In genomic region chr10:22699487-22700335, GRCm38 (mm10) we compare ENCODE assay signal across 12 mouse cellular contexts. TPM values are rescaled to one million over a fixed set of nuclear protein-coding genes. Genes with fewer than 3 reads are reported as not detected.
DNase-seq lines count a peak whose midpoint lies in the region; ATAC-seq and TF ChIP-seq lines count a peak whose summit lies in the region.
"Had no signal": no experiment of that assay in that cellular context is flagged by ENCODE, and none has a peak within 500 bp of the region (broad histone marks: within the 10 kb centered on the region; RNA-seq: fewer than 3 reads in every experiment).

No protein-coding gene starts in this region.

- no peak for ATAC-seq in hindbrain, postnatal 0 days

- no peak for TF ChIP-seq RAD21 in CH12.LX (IDR thresholded peaks at IDR 0.05; ENCODE audit: low read depth, low read length)
- TF ChIP-seq RAD21 in MEL (IDR thresholded peaks at IDR 0.05; ENCODE audit: low read depth, low read length), result no peak

- peaks cover 48% of the 10 kb centered on the region for H3K36me3 ChIP-seq in hindbrain, embryonic 10.5 days
- peaks cover 6% of the 10 kb centered on the region; the same call in 1 of the 2 replicates for H3K36me3 ChIP-seq in hindbrain, postnatal 0 days (ENCODE audit: insufficient read depth, low read length)
- H3K36me3 ChIP-seq in CH12.LX (replicated peaks in 1 of 2; ENCODE audit: control insufficient read depth in 1 of 2, insufficient read depth in 1 of 2, low read length in 1 of 2) (peaks cover 12 to 38% of the 10 kb centered on the region in 2 experiments), MEL (ENCODE audit: control insufficient read depth in 1 of 2, insufficient read depth in 2 of 2, low read length in 2 of 2) (peaks cover 2% of the 10 kb centered on the region in 2 experiments; a peak in 1 of 4 replicates)
- peaks cover 45% of the 10 kb centered on the region for H3K36me3 ChIP-seq in megakaryocyte, embryonic 14.5 days (replicated peaks; ENCODE audit: low read length)

- TF ChIP-seq EP300 in CH12.LX (IDR thresholded peaks at IDR 0.05; ENCODE audit: low read length) (no peak), MEL (IDR thresholded peaks at IDR 0.05; ENCODE audit: low read depth in 1 of 2, low read length in 2 of 2) (no peak)

- H3K27me3 ChIP-seq in hindbrain, embryonic 10.5 days (ENCODE audit: insufficient read depth, poor library complexity, severe bottlenecking), result no peaks in the 10 kb centered on the region
- no peaks in the 10 kb centered on the region for H3K27me3 ChIP-seq in hindbrain, postnatal 0 days (ENCODE audit: insufficient read depth, low read length)
- no peaks in the 10 kb centered on the region for H3K27me3 ChIP-seq in CH12.LX (replicated peaks)
- no peaks in the 10 kb centered on the region for H3K27me3 ChIP-seq in MEL (ENCODE audit: control insufficient read depth in 1 of 2, insufficient read depth in 2 of 2, low read length in 2 of 2)
- H3K27me3 ChIP-seq in megakaryocyte, embryonic 14.5 days (replicated peaks), result no peaks in the 10 kb centered on the region
- H3K27me3 ChIP-seq: hindbrain, embryonic 13.5 days had no signal

- no peak overlapping the region for H3K4me2 ChIP-seq in hindbrain, postnatal 0 days (ENCODE audit: low read depth, low read length)
- no peak overlapping the region for H3K4me2 ChIP-seq in CH12.LX (ENCODE audit: insufficient read depth, low read depth, poor library complexity, severe bottlenecking)
- H3K4me2 ChIP-seq: hindbrain, embryonic 13.5 days; liver, embryonic 11.5 days had no signal

- TF ChIP-seq CTCF in hindbrain, postnatal 0 days (IDR thresholded peaks at IDR 0.05; ENCODE audit: low read depth), result no peak
- no peak for TF ChIP-seq CTCF in CH12.LX (conservative IDR thresholded peaks at IDR 0.05 in 1 of 2, IDR thresholded peaks at IDR 0.05 in 1 of 2; ENCODE audit: low read depth in 2 of 2, low read length in 2 of 2)
- no peak for TF ChIP-seq CTCF in MEL (IDR thresholded peaks at IDR 0.05 in 2 of 3, conservative IDR thresholded peaks at IDR 0.05 in 1 of 3; ENCODE audit: control insufficient read depth in 1 of 3, insufficient read depth in 1 of 3, low read depth in 2 of 3, low read length in 3 of 3, poor library complexity in 1 of 3, severe bottlenecking in 1 of 3)

- peaks cover 5% of the 10 kb centered on the region; the same call in 1 of the 2 replicates for H3K4me1 ChIP-seq in hindbrain, embryonic 10.5 days (replicated peaks)
- H3K4me1 ChIP-seq in hindbrain, postnatal 0 days (ENCODE audit: insufficient read depth, low read length), result no peaks in the 10 kb centered on the region
- H3K4me1 ChIP-seq in CH12.LX (ENCODE audit: control insufficient read depth in 1 of 2, insufficient read depth in 2 of 2) (peaks cover 0 to 30% of the 10 kb centered on the region in 2 experiments; a peak in 3 of 4 replicates), MEL (ENCODE audit: control insufficient read depth in 1 of 2, insufficient read depth in 2 of 2, low read length in 2 of 2) (peaks cover 0 to 5% of the 10 kb centered on the region in 2 experiments; a peak in 2 of 4 replicates)
- H3K4me1 ChIP-seq in megakaryocyte, embryonic 14.5 days, result peaks cover 24% of the 10 kb centered on the region

- H3K27ac ChIP-seq in hindbrain, embryonic 10.5 days, result peak overlapping the region; percentile 18; the same call in 1 of the 2 replicates
- H3K27ac ChIP-seq in hindbrain, postnatal 0 days, result no peak overlapping the region
- H3K27ac ChIP-seq in CH12.LX (ENCODE audit: insufficient read depth, low read depth) (no peak overlapping the region), MEL (ENCODE audit: control insufficient read depth, low read depth, low read length) (no peak overlapping the region)
- H3K27ac ChIP-seq: hindbrain, embryonic 13.5 days had no signal

- H3K9me3 ChIP-seq in hindbrain, embryonic 10.5 days, result no peaks in the 10 kb centered on the region
- H3K9me3 ChIP-seq in hindbrain, postnatal 0 days (ENCODE audit: low read length), result no peaks in the 10 kb centered on the region
- H3K9me3 ChIP-seq in CH12.LX (replicated peaks; ENCODE audit: low read length) (no peaks in the 10 kb centered on the region), MEL (replicated peaks; ENCODE audit: insufficient read depth, low read length) (no peaks in the 10 kb centered on the region)
- H3K9me3 ChIP-seq in megakaryocyte, embryonic 14.5 days, result no peaks in the 10 kb centered on the region
- H3K9me3 ChIP-seq: hindbrain, embryonic 13.5 days had no signal

- no peak for TF ChIP-seq POLR2A in CH12.LX (IDR thresholded peaks at IDR 0.05; ENCODE audit: low read depth, low read length)
- TF ChIP-seq POLR2A in MEL (IDR thresholded peaks at IDR 0.05; ENCODE audit: control insufficient read depth in 1 of 2, insufficient read depth in 1 of 2, low read depth in 1 of 2, low read length in 2 of 2, poor library complexity in 1 of 2), result no peak

- no peak overlapping the region for H3K4me3 ChIP-seq in hindbrain, embryonic 10.5 days
- H3K4me3 ChIP-seq in hindbrain, postnatal 0 days (ENCODE audit: low read length), result no peak overlapping the region
- H3K4me3 ChIP-seq in CH12.LX (replicated peaks in 1 of 3; ENCODE audit: low read depth in 2 of 3, low read length in 2 of 3, poor library complexity in 1 of 3), result no peak overlapping the region
- no peak overlapping the region for H3K4me3 ChIP-seq in MEL (ENCODE audit: control insufficient read depth in 1 of 2, insufficient read depth in 1 of 2, low read depth in 2 of 2, low read length in 2 of 2)
- H3K4me3 ChIP-seq in megakaryocyte, embryonic 14.5 days (replicated peaks), result peak overlapping the region; percentile 14
- H3K4me3 ChIP-seq: hindbrain, embryonic 13.5 days had no signal

- no peak for DNase-seq in hindbrain, embryonic 10.5 days (ENCODE audit: low spot score)
- no peak for DNase-seq in hindbrain, postnatal 0 days (ENCODE audit: low spot score)
- DNase-seq in CH12.LX (ENCODE audit: extremely low read depth) (peak; percentile 18), MEL (ENCODE audit: low read depth, low spot score) (peak; percentile 62)
- no peak for DNase-seq in urinary bladder, adult 2 months (ENCODE audit: low spot score)
- no peak for DNase-seq in gastrocnemius, adult 8-10 months (ENCODE audit: low spot score in 2 of 2)
- DNase-seq in frontal cortex, postnatal 36 days (ENCODE audit: low spot score in 2 of 2), result no peak
- DNase-seq: layer of hippocampus, postnatal 36 days; lung, postnatal 10 days had no signal

- WGBS in hindbrain, embryonic 10.5 days, result 84% methylated on average over 19 of the region's 19 CpGs
- WGBS in hindbrain, postnatal 0 days, result 72% methylated on average over 19 of the region's 19 CpGs

- H3K9ac ChIP-seq in hindbrain, postnatal 0 days (replicated peaks; ENCODE audit: low read length), result no peak overlapping the region
- H3K9ac ChIP-seq in CH12.LX (ENCODE audit: insufficient read depth, low read depth), result no peak overlapping the region
- no peak overlapping the region for H3K9ac ChIP-seq in MEL (ENCODE audit: control insufficient read depth, low read depth, low read length, poor library complexity, severe bottlenecking)
- H3K9ac ChIP-seq: hindbrain, embryonic 13.5 days had no signal

- in situ Hi-C loops in CH12.LX (cut with MboI; ENCODE audit: low pct_ligation_motif_present, low pct_unique_long_range_greater_than_20kb, low sequenced_read_pairs), result no loop called here

- H3K79me2 ChIP-seq in CH12.LX (replicated peaks; ENCODE audit: control insufficient read depth, extremely low read depth, insufficient read depth, poor library complexity, severe bottlenecking), result no peaks in the 10 kb centered on the region
- no peaks in the 10 kb centered on the region for H3K79me2 ChIP-seq in MEL (ENCODE audit: control insufficient read depth, insufficient read depth, low read length, poor library complexity)

- dilution Hi-C loops in CH12.LX (cut with MboI; ENCODE audit: extremely low pct_ligation_motif_present, extremely low pct_unique_long_range_greater_than_20kb, low sequenced_read_pairs), result no loop called here

TF ChIP-seq in CH12.LX, 34 proteins besides CTCF, POLR2A, EP300 and RAD21 (continues in another document):
- TF ChIP-seq PAX5 (IDR thresholded peaks at IDR 0.05; ENCODE audit: low read length), result no peak
- TF ChIP-seq ZNF384 (IDR thresholded peaks at IDR 0.05; ENCODE audit: low read depth, low read length), result no peak
- TF ChIP-seq JUN (IDR thresholded peaks at IDR 0.05; ENCODE audit: insufficient read depth, low read depth, low read length), result no peak

TF ChIP-seq in MEL, 35 proteins besides CTCF, POLR2A, EP300 and RAD21:
- TF ChIP-seq ELF1 (IDR thresholded peaks at IDR 0.05; ENCODE audit: low read depth, low read length) (0 out of 2 replicates have a peak, but pooled peaks have one; percentile 12), NRF1 (IDR thresholded peaks at IDR 0.05; ENCODE audit: insufficient read depth, low read depth, low read length, poor library complexity, severe bottlenecking) (no peak), ZKSCAN1 (IDR thresholded peaks at IDR 0.05; ENCODE audit: low read depth, low read length) (no peak)
TF ChIP-seq in MEL: peak in this region for 1.

RNA-seq across cellular contexts. Expression of gene Tbpl1, which starts 32.0 kb away (rescaled TPM):
- polyA plus RNA-seq in hindbrain, embryonic 10.5 days (2016; fragmentation: Nextera tagmentation; extraction: Ambion mirVana), result 98.9 and 100 TPM in 2 replicates
- 30.1 and 39.6 TPM in 2 replicates for total RNA-seq in hindbrain, postnatal 0 days (2014; rRNA removed)
- 58.3 and 63.3 TPM in 2 replicates for polyA plus RNA-seq in hindbrain, postnatal 0 days (2015; fragmentation: Nextera tagmentation; extraction: Ambion mirVana)
- total RNA-seq in CH12.LX (2012; rRNA removed), result 34.6 and 37.9 TPM in 2 replicates
- total RNA-seq in CH12.LX (2014; rRNA removed), result 54.6 and 60.3 TPM in 2 replicates
- polyA plus RNA-seq in CH12.LX (2012; ENCODE audit: insufficient read length, low read depth), result 46.9 and 47.9 TPM in 2 replicates
- 36.6 and 47.1 TPM in 2 replicates for total RNA-seq in MEL (2012; rRNA removed)
- polyA plus RNA-seq in MEL (2012; ENCODE audit: insufficient read depth in 1 of 2, insufficient read length in 2 of 2, low read depth in 1 of 2, low replicate concordance in 2 of 2, missing spikeins in 1 of 2), result 10 to 100 TPM in 1 of 2 experiments, not detected in 1; 41.8 TPM
- polyA plus RNA-seq in megakaryocyte, embryonic 14.5 days (2012; ENCODE audit: insufficient read depth, low replicate concordance), result 26.5 and 32.7 TPM in 2 replicates
- polyA plus RNA-seq in urinary bladder, adult 2 months (2012; rRNA removed), result 32.4 and 36.6 TPM in 2 replicates
- total RNA-seq in gastrocnemius, adult 8-10 months (2022), result 10 to 100 TPM; 13.2 to 18.6 (median 16.8) TPM

RNA-seq across cellular contexts. Expression of gene Slc2a12, which starts 54.9 kb away (rescaled TPM):
- 1.9 and 2.0 TPM in 2 replicates for polyA plus RNA-seq in hindbrain, embryonic 10.5 days (2016; fragmentation: Nextera tagmentation; extraction: Ambion mirVana)
- 8.1 and 10.0 TPM in 2 replicates for total RNA-seq in hindbrain, postnatal 0 days (2014; rRNA removed)
- 7.9 and 8.5 TPM in 2 replicates for polyA plus RNA-seq in hindbrain, postnatal 0 days (2015; fragmentation: Nextera tagmentation; extraction: Ambion mirVana)
- total RNA-seq in CH12.LX (2012; rRNA removed) (0.13 and 0.25 TPM in 2 replicates), CH12.LX (2014; rRNA removed) (not detected in 2 replicates), MEL (2012; rRNA removed) (0.26 and 0.35 TPM in 2 replicates)
- polyA plus RNA-seq in CH12.LX (2012; ENCODE audit: insufficient read length, low read depth) (not detected in 2 replicates), MEL (2012; ENCODE audit: insufficient read depth in 1 of 2, insufficient read length in 2 of 2, low read depth in 1 of 2, low replicate concordance in 2 of 2, missing spikeins in 1 of 2) (under 1 TPM in 1 of 2 experiments, not detected in 1; 0.01 TPM)
- not detected in 2 replicates for polyA plus RNA-seq in megakaryocyte, embryonic 14.5 days (2012; ENCODE audit: insufficient read depth, low replicate concordance)
- polyA plus RNA-seq in urinary bladder, adult 2 months (2012; rRNA removed), result 9.4 and 12.5 TPM in 2 replicates
- 10 to 100 TPM; 11.3 to 15.5 (median 14.2) TPM for total RNA-seq in gastrocnemius, adult 8-10 months (2022)

Comparison
In these comparisons a context has a peak if more than half of its experiments do, and no peak if none do; other contexts are left out.
1. DNase-seq: peak in CH12.LX (single experiment) and MEL (single experiment); none in hindbrain, embryonic 10.5 days (single experiment), hindbrain, postnatal 0 days (single experiment), urinary bladder, adult 2 months (single experiment), gastrocnemius, adult 8-10 months (0 of 2) and frontal cortex, postnatal 36 days (0 of 2).